Mouse (Mus musculus) lung, postnatal 25 days (tissue): ENCODE measurements around the gene Zfp488.

ENCODE experiments used
- DNase-seq: peaks from one replicate; pipeline ENCODE4 v3.0.0; 2022; ENCODE audit warnings: low spot score

The Zfp488 gene

GRCm38 (mm10) chr14:33978604-33979059, at the start of gene Zfp488:
Gene Zfp488 (minus strand): TSS chr14:33978764.
- no peak for DNase-seq

- DNase-seq = no peak
These were observed 48.1 kb upstream of the Zfp488 start for GRCm38 (mm10) chr14:34026710-34027109.

GRCm38 (mm10) chr14:34016938-34017337, 38.4 kb upstream of the Zfp488 start:
- no peak for DNase-seq

- DNase-seq = no peak
These were observed 37.8 kb upstream of the Zfp488 start, which contains the start of gene Gm5460 for GRCm38 (mm10) chr14:34016381-34016780. Gene Gm5460 (plus strand): TSS chr14:34016758.

GRCm38 (mm10) chr14:34015063-34015462, 36.5 kb upstream of the Zfp488 start, which contains the start of gene Gm30083:
Gene Gm30083 (minus strand): TSS chr14:34015182.
- DNase-seq = no peak

- DNase-seq = no peak
These were observed 23.8 kb upstream of the Zfp488 start for GRCm38 (mm10) chr14:34002358-34002757.

- no peak for DNase-seq
These were observed 22.9 kb upstream of the Zfp488 start for GRCm38 (mm10) chr14:34001445-34001844.

GRCm38 (mm10) chr14:34000076-34000475, 21.5 kb upstream of the Zfp488 start:
- DNase-seq = no peak

GRCm38 (mm10) chr14:33997427-33997826, 18.9 kb upstream of the Zfp488 start:
- no peak for DNase-seq

- no peak for DNase-seq
These were observed 15.1 kb upstream of the Zfp488 start for GRCm38 (mm10) chr14:33993521-33994289.

- no peak for DNase-seq
These were observed 14.5 kb upstream of the Zfp488 start for GRCm38 (mm10) chr14:33993051-33993450.

- no peak for DNase-seq
These were observed 13.4 kb upstream of the Zfp488 start for GRCm38 (mm10) chr14:33991971-33992370.

- no peak for DNase-seq
These were observed 10.6 kb upstream of the Zfp488 start for GRCm38 (mm10) chr14:33989201-33989600.

GRCm38 (mm10) chr14:33977748-33978147, 816 bp downstream of the Zfp488 start:
- DNase-seq = no peak

- no peak for DNase-seq
These were observed 3.8 kb downstream of the Zfp488 start for GRCm38 (mm10) chr14:33974752-33975151.

GRCm38 (mm10) chr14:33972679-33973078, 5.9 kb downstream of the Zfp488 start:
- DNase-seq = no peak

GRCm38 (mm10) chr14:33965675-33966074, 12.9 kb downstream of the Zfp488 start:
- no peak for DNase-seq

GRCm38 (mm10) chr14:33959341-33959740, 19.2 kb downstream of the Zfp488 start:
- DNase-seq = peak; percentile 27

- DNase-seq = no peak
These were observed 19.7 kb downstream of the Zfp488 start for GRCm38 (mm10) chr14:33958841-33959240.

- DNase-seq = no peak
These were observed 20.4 kb downstream of the Zfp488 start for GRCm38 (mm10) chr14:33958186-33958585.

GRCm38 (mm10) chr14:33956055-33956454, 22.5 kb downstream of the Zfp488 start:
- no peak for DNase-seq

- DNase-seq = no peak
These were observed 24.8 kb downstream of the Zfp488 start, which contains the start of gene Rbp3 for GRCm38 (mm10) chr14:33953761-33954160. Gene Rbp3 (plus strand): TSS chr14:33954003.

- DNase-seq = no peak
These were observed 26.2 kb downstream of the Zfp488 start for GRCm38 (mm10) chr14:33952233-33952981.
